Mouse (Mus musculus) midbrain, postnatal 0 days (tissue): Measurements from ENCODE around the gene Lta. TPM values are rescaled to one million over a fixed set of nuclear protein-coding genes. Genes with fewer than 3 reads are reported as not detected.
A peak's percentile ranks its signal among the peaks of the same experiment; 100 is the strongest.

Source experiments
- ATAC-seq: fragments of 200-750 bp; cut with Nextera tagmentation; 2 replicates; pipeline ENCODE4 v1.8.0; 2017; ENCODE audit warnings: moderate number of reproducible peaks, mild to moderate bottlenecking, moderate TSS enrichment, moderate library complexity; ENCODE audit not compliant: low FRiP score
- DNase-seq: peaks from one replicate; pipeline ENCODE4 v3.0.0-alpha.2; 2015; ENCODE audit warnings: low spot score
- H3K27ac ChIP-seq: fragments of 300-500 bp; sonication (generic); 2 replicates; pipeline ENCODE4 v1.5.1; 2014; ENCODE audit warnings: low read depth, mild to moderate bottlenecking, low read length, mixed read lengths
- H3K27me3 ChIP-seq: fragments of 300-500 bp; sonication (generic); 2 replicates; pipeline ENCODE4 v1.6.1; 2014; ENCODE audit warnings: low read length, control low read depth, mixed read lengths; ENCODE audit not compliant: insufficient read depth
- H3K36me3 ChIP-seq: fragments of 300-500 bp; sonication (generic); 2 replicates; pipeline ENCODE4 v1.6.1; 2014; ENCODE audit warnings: low read length, control low read depth, mixed read lengths; ENCODE audit not compliant: insufficient read depth
- H3K4me1 ChIP-seq: fragments of 300-500 bp; sonication (generic); 2 replicates; pipeline ENCODE4 v1.6.1; 2014; ENCODE audit warnings: mild to moderate bottlenecking, control low read depth, antibody characterized with exemption, low read length, mixed read lengths; ENCODE audit not compliant: insufficient read depth
- H3K4me2 ChIP-seq: fragments of 300-500 bp; sonication (generic); 2 replicates; pipeline ENCODE4 v1.6.1; 2014; ENCODE audit warnings: low read depth, mild to moderate bottlenecking, low read length, mixed read lengths; ENCODE audit not compliant: poor library complexity, severe bottlenecking
- H3K4me3 ChIP-seq: fragments of 300-500 bp; sonication (generic); 2 replicates; pipeline ENCODE4 v1.5.1; 2014; ENCODE audit warnings: low read depth, mild to moderate bottlenecking, low read length, moderate library complexity
- H3K9ac ChIP-seq: fragments of 300-500 bp; sonication (generic); replicated peaks from 2 replicates; pipeline ENCODE4 v1.6.1; 2014; ENCODE audit warnings: mild to moderate bottlenecking, low read length, moderate library complexity, mixed read lengths; ENCODE audit not compliant: poor library complexity, severe bottlenecking
- H3K9me3 ChIP-seq: fragments of 300-500 bp; sonication (generic); 2 replicates; pipeline ENCODE4 v1.6.1; 2016; ENCODE audit warnings: low read length, control low read depth
- CTCF ChIP-seq: IDR thresholded peaks from 2 replicates; pipeline ENCODE4 v1.5.1; 2016; ENCODE audit warnings: antibody characterized with exemption, mild to moderate bottlenecking
- WGBS: fragments of 180-500 bp; shearing (Covaris S2); extraction: QIAGEN DNeasy Blood & Tissue Kit; methylation state at CpG from one replicate; pipeline ENCODE4 v1.1.7; 2014; 5-methylcytosine and 5-hydroxymethylcytosine counted together
- polyA plus RNA-seq: library from polyadenylated mRNA; unstranded; fragments of >200 nt; fragmentation: Nextera tagmentation; extraction: Ambion mirVana; gene quantifications from 2 replicates; pipeline ENCODE4 v1.2.1, GENCODE M21; 2015
- total RNA-seq: library from RNA; depleted of rRNA; stranded (reverse); fragments of >200 nt; gene quantifications from 2 replicates; pipeline ENCODE4 v1.2.3, GENCODE M21; 2014; rRNA removed

Lta gene
- total RNA-seq (0.49 and 1.2 TPM in 2 replicates), polyA plus RNA-seq (0.98 and 1.2 TPM in 2 replicates)

DNA sequence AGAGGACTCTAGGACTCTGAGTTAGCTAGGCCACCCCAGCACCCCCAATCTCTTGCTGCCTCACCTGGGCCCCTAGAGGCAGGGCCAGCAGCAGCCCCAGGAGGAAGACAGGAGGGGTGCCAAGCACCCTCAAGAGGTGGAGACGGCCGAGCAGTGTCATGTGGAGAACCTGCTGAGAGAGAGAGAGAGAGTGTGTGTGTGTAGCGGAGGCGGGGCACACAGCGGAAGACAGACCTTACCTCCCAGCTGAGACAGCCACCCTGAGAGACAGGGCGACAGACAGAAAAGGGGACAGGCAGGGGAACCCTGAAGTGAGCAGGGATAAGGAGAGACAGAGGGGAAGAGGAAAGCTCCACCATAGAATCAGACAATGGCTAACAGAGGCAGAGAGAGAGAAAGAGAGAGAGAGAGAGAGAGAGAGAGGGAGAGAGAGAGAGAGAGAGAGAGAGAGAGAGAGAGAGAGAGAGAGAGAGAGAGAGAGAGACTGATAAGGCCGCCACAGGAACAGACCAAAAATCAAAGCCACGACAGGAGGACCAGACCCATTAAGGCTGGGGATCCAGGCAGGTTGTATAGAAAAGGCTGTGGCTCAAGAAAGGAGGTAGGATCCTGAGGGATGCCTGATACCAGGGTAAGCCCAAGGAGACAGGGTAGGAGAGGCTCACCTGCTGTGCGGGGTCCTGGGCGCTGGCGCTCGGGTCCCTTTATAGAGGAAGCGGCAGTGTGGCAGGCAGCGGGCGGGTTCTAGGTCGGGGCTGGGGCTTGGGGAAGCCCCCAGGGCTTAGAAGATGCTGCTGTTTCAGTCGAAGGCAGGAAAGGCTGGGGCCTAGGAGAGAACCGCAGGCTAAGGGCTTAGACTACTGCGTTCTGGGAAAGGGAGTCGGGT lies at the start of gene Lta:
TSS of gene Lta (minus strand) at position 858 of the 886 bp plus-strand sequence.
- no peak within 1 kb of the TSS for H3K9ac ChIP-seq
- ATAC-seq (no peak), DNase-seq (no peak)
- no peak within 1 kb of the TSS for H3K4me3 ChIP-seq
- no peak for TF ChIP-seq CTCF
- H3K36me3 ChIP-seq = no peaks in the 10 kb centered on the region
- no peak within 1 kb of the TSS for H3K4me2 ChIP-seq
- H3K27me3 ChIP-seq = peaks cover 6% of the 10 kb centered on the region; the same call in 1 of the 2 replicates
- 31% methylated on average over 20 of the region's 20 CpGs for WGBS
- no peaks in the 10 kb centered on the region for H3K4me1 ChIP-seq
- H3K27ac ChIP-seq = no peak within 1 kb of the TSS
- H3K9me3 ChIP-seq = no peaks in the 10 kb centered on the region

DNA sequence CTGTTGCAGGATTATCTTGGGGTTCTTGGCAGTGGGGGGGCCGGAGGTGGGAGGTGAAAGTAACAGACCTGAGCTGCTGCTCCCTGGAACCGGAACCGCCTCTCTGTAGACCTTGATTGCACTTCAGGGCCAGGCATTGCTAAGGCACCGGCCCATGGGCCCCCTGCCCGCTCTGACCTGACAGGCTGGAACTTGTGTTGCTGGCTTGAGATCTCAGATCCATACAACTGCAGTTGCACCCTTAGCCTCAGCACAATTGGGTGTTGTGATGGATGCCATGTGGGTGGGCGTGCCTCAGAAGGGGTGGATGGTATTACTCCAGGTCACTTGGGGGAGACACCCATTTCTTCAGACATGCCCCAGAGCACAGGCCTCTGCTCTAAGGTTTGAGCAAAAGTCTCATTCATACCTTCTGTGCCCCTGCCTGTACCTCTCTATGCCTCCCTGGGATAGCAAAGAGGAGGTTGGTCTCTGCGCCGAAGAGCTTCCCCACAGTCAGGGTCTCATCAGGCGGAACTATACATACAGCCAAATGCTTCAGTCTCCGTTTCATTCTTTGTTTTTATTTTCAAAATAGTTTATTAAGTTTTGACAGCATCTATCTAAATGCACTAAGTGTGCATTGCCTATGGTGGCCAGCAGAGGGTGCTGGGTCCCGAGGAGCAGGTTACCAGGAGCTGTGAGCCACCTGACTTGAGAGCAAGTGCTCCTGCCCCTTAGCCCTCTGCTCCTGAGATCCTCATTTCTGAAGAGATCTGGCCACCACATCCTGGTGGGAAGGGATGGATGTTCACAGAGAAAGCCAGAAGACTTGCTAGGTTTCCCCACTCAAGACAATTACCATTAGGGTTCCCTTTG lies 49.3 kb upstream of the Lta start:
- Histone ChIP-seq H3K27ac (no peak overlapping the region), H3K9me3 (no peaks in the 10 kb centered on the region), H3K27me3 (no peaks in the 10 kb centered on the region), H3K4me3 (no peak overlapping the region), H3K4me1 (no peaks in the 10 kb centered on the region), H3K4me2 (no peak overlapping the region), H3K9ac (no peak overlapping the region), H3K36me3 (peaks cover 44% of the 10 kb centered on the region)
- TF ChIP-seq CTCF = peak; percentile 81
- ATAC-seq (peak; percentile 8; the same call in 1 of the 2 replicates), DNase-seq (peak; percentile 43)
- WGBS = 57% methylated on average over 11 of the region's 11 CpGs

DNA sequence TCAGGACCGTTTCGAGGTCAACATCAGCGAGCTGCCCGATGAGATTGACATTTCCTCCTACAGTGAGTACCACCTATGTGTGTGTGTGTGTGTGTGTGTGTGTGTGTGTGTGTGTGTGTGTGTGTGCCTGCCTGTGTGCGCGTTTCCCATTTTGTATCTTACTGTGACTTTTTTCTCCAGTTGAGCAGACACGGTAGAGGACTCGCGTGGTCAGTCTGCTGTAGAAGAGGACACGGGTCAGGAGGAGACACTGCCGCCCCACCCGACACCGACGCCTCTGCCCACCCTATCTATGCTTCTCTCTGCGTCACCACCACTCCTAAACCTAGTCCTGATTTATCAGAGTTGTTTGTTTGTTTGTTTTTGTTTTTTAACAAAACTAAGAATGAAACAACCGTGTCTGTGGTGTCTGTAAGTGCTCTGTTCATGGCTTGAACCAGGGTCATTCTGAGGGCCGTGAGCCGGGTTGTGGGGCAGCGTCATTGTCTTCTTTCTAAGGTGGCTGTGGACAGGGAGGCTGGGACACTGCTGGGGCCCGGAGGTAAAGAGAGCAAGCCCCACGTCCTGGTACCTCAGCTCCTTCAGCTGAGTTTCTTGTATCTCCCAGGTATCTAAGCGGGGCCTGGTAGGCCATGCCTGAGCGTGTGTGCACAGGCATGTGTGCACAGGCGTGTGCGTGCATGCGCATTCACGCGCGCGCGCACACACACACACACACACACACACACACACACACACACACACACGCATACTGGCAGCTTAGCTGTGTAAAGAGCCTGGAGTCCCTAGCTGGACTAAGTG lies 48.3 kb upstream of the Lta start:
- ATAC-seq = no peak
- DNase-seq = no peak
- no peak overlapping the region for H3K4me3 ChIP-seq
- H3K4me2 ChIP-seq = no peak overlapping the region
- peaks cover 53% of the 10 kb centered on the region for H3K36me3 ChIP-seq
- no peaks in the 10 kb centered on the region for H3K9me3 ChIP-seq
- no peak overlapping the region for H3K27ac ChIP-seq
- no peaks in the 10 kb centered on the region for H3K4me1 ChIP-seq
- no peak for TF ChIP-seq CTCF
- H3K27me3 ChIP-seq = no peaks in the 10 kb centered on the region
- no peak overlapping the region for H3K9ac ChIP-seq
- WGBS = 86% methylated on average over 32 of the region's 32 CpGs

DNA sequence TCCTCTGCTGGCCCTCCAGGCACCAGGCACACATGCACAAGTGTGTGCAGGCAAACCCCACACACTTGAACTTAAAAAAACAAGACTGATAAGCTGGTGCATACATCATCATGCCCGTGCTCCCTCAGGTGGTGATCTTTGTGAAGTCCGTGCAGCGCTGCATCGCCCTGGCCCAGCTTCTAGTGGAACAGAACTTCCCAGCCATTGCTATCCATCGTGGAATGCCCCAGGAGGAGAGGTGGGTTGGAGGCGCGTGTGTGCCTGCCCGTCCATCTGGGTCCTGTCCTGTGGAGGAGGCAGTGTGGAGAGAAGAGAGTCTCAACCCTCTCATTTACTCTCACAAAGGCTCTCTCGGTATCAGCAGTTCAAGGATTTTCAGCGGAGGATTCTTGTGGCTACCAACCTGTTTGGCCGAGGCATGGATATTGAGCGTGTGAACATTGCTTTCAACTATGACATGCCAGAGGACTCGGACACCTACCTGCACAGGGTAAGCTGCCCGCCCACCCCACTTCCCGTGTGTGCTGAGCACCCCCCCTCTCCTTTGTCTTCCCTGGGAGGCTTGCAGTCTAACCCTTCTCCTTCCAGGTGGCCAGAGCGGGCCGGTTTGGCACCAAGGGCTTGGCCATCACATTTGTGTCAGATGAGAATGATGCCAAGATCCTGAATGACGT lies 47.6 kb upstream of the Lta start:
- DNase-seq (no peak), ATAC-seq (0 out of 2 replicates have a peak, but pooled peaks have one; percentile 15)
- 83% methylated on average over 18 of the region's 18 CpGs for WGBS
- Histone ChIP-seq H3K9ac (no peak overlapping the region), H3K4me3 (no peak overlapping the region), H3K27ac (no peak overlapping the region), H3K4me2 (no peak overlapping the region), H3K9me3 (no peaks in the 10 kb centered on the region), H3K36me3 (peaks cover 58% of the 10 kb centered on the region), H3K27me3 (no peaks in the 10 kb centered on the region), H3K4me1 (no peaks in the 10 kb centered on the region)
- TF ChIP-seq CTCF = peak; percentile 11; the same call in 1 of the 2 replicates

DNA sequence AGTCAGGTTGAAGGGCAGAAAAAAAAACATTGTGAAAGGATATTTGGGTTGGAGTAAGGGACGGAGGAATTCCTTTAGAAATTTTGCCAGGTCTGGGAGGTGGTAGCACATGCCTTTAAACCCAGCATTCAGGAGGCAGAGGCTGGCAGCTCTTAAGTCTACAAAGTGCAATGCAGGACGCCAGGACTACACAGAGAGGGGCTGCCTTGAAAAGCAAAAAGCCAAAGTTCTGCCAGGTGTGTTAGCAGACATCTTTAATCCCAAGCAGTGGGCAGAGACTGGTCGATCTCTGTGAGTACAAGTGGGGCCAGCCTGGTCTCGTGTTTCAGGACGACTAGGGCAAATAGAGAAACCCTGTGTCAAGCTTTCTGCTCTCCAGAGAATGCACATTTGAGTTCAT lies 46.8 kb upstream of the Lta start:
- H3K27ac ChIP-seq = no peak overlapping the region
- H3K27me3 ChIP-seq = no peaks in the 10 kb centered on the region
- no peak for ATAC-seq
- DNase-seq = no peak
- 77% methylated on average over 5 of the region's 5 CpGs for WGBS
- no peaks in the 10 kb centered on the region for H3K9me3 ChIP-seq
- H3K36me3 ChIP-seq = peaks cover 66% of the 10 kb centered on the region
- TF ChIP-seq CTCF = no peak
- H3K4me1 ChIP-seq = no peaks in the 10 kb centered on the region
- no peak overlapping the region for H3K9ac ChIP-seq
- no peak overlapping the region for H3K4me3 ChIP-seq
- no peak overlapping the region for H3K4me2 ChIP-seq
